Mouse (Mus musculus) lung, postnatal 0 days (tissue): Measurements from ENCODE around the gene Zfp39.
A peak's percentile ranks its signal among the peaks of the same experiment; 100 is the strongest.

ENCODE experiments used
- CTCF ChIP-seq: IDR thresholded peaks from 2 replicates; pipeline ENCODE4 v1.5.1; 2016; ENCODE audit warnings: antibody characterized with exemption, mild to moderate bottlenecking
- EP300 ChIP-seq: IDR thresholded peaks from 2 replicates; pipeline ENCODE4 v1.6.1; 2016; ENCODE audit warnings: antibody characterized with exemption, mild to moderate bottlenecking, control low read depth

- TF ChIP-seq CTCF, result peak; percentile 45
- no peak for TF ChIP-seq EP300
Measured at GRCm38 (mm10) chr11:58931576-58931975, 27.6 kb upstream of the Zfp39 start.
